Mouse (Mus musculus): ENCODE results near the gene Cbln1. TPM values are rescaled to one million over a fixed set of nuclear protein-coding genes. Genes with fewer than 3 reads are reported as not detected.

Cbln1 gene
- 25.7 and 28.1 TPM in 2 replicates for polyA plus RNA-seq (2015; fragmentation: Nextera tagmentation; extraction: Ambion mirVana)

GRCm38 (mm10) chr8:87472271-87473236, at the start of gene Cbln1:
Cbln1 (minus strand) TSS chr8:87472609.
- H3K4me3 ChIP-seq: peak within 1 kb of the TSS; percentile 64
- H3K4me1 ChIP-seq (replicated peaks): peaks cover 69% of the 10 kb centered on the region
- no peaks in the 10 kb centered on the region for H3K36me3 ChIP-seq
- peak within 1 kb of the TSS; percentile 92 for H3K27ac ChIP-seq (replicated peaks)
- H3K9me3 ChIP-seq: no peaks in the 10 kb centered on the region
- H3K4me2 ChIP-seq: peak within 1 kb of the TSS; percentile 90
- H3K27me3 ChIP-seq: peaks cover 77% of the 10 kb centered on the region
- peak within 1 kb of the TSS; percentile 86 for H3K9ac ChIP-seq
- under 1% methylated on average over 105 of the region's 122 CpGs for WGBS
- peak; percentile 94 for ATAC-seq (ENCODE audit: low read depth)

GRCm38 (mm10) chr8:87517132-87517531, 44.7 kb upstream of the Cbln1 start:
- Histone ChIP-seq H3K36me3 (no peaks in the 10 kb centered on the region), H3K9me3 (no peaks in the 10 kb centered on the region), H3K9ac (no peak overlapping the region), H3K4me3 (no peak overlapping the region), H3K27ac (replicated peaks) (no peak overlapping the region), H3K4me2 (no peak overlapping the region), H3K4me1 (replicated peaks) (peaks cover 16% of the 10 kb centered on the region; the same call in 1 of the 2 replicates), H3K27me3 (no peaks in the 10 kb centered on the region)
- 96% methylated on average over 3 of the region's 3 CpGs for WGBS
- ATAC-seq (ENCODE audit: low read depth): no peak

- no peak for ATAC-seq (ENCODE audit: low read depth)
- Histone ChIP-seq H3K4me3 (no peak overlapping the region), H3K9me3 (no peaks in the 10 kb centered on the region), H3K9ac (no peak overlapping the region), H3K4me1 (replicated peaks) (peaks cover 19% of the 10 kb centered on the region), H3K4me2 (no peak overlapping the region), H3K27ac (replicated peaks) (no peak overlapping the region), H3K27me3 (no peaks in the 10 kb centered on the region), H3K36me3 (no peaks in the 10 kb centered on the region)
- 90% methylated on average over 5 of the region's 5 CpGs for WGBS
Observed at GRCm38 (mm10) chr8:87513796-87514195, 41.4 kb upstream of the Cbln1 start.

GRCm38 (mm10) chr8:87513350-87513749, 40.9 kb upstream of the Cbln1 start:
- Histone ChIP-seq H3K27me3 (no peaks in the 10 kb centered on the region), H3K4me2 (no peak overlapping the region), H3K9ac (no peak overlapping the region), H3K9me3 (no peaks in the 10 kb centered on the region), H3K4me1 (replicated peaks) (peaks cover 19% of the 10 kb centered on the region), H3K36me3 (no peaks in the 10 kb centered on the region), H3K4me3 (no peak overlapping the region), H3K27ac (replicated peaks) (no peak overlapping the region)
- no peak for ATAC-seq (ENCODE audit: low read depth)
- WGBS: 83% methylated on average over 3 of the region's 3 CpGs

GRCm38 (mm10) chr8:87512636-87513035, 40.2 kb upstream of the Cbln1 start:
- no peak for ATAC-seq (ENCODE audit: low read depth)
- WGBS: 80% methylated on average over 6 of the region's 6 CpGs
- H3K4me3 ChIP-seq: no peak overlapping the region
- no peaks in the 10 kb centered on the region for H3K9me3 ChIP-seq
- no peak overlapping the region for H3K9ac ChIP-seq
- no peak overlapping the region for H3K27ac ChIP-seq (replicated peaks)
- H3K4me1 ChIP-seq (replicated peaks): peaks cover 19% of the 10 kb centered on the region
- no peaks in the 10 kb centered on the region for H3K27me3 ChIP-seq
- H3K36me3 ChIP-seq: no peaks in the 10 kb centered on the region
- no peak overlapping the region for H3K4me2 ChIP-seq

GRCm38 (mm10) chr8:87507046-87507445, 34.6 kb upstream of the Cbln1 start:
- Histone ChIP-seq H3K9me3 (no peaks in the 10 kb centered on the region), H3K9ac (no peak overlapping the region), H3K27me3 (no peaks in the 10 kb centered on the region), H3K4me3 (no peak overlapping the region), H3K27ac (replicated peaks) (no peak overlapping the region), H3K4me2 (no peak overlapping the region), H3K4me1 (replicated peaks) (peaks cover 49% of the 10 kb centered on the region), H3K36me3 (no peaks in the 10 kb centered on the region)
- WGBS: 52% methylated on average over 9 of the region's 9 CpGs
- ATAC-seq (ENCODE audit: low read depth): no peak

- 76% methylated on average over 5 of the region's 5 CpGs for WGBS
Observed at GRCm38 (mm10) chr8:87504441-87504840, 32.0 kb upstream of the Cbln1 start.

GRCm38 (mm10) chr8:87502684-87503083, 30.3 kb upstream of the Cbln1 start:
- Histone ChIP-seq H3K9me3 (no peaks in the 10 kb centered on the region), H3K4me2 (no peak overlapping the region), H3K4me1 (replicated peaks) (peaks cover 49% of the 10 kb centered on the region), H3K9ac (no peak overlapping the region), H3K27ac (replicated peaks) (peak overlapping the region; percentile 75), H3K4me3 (no peak overlapping the region), H3K36me3 (no peaks in the 10 kb centered on the region), H3K27me3 (no peaks in the 10 kb centered on the region)
- ATAC-seq (ENCODE audit: low read depth): no peak
- 73% methylated on average over 6 of the region's 6 CpGs for WGBS

More at GRCm38 (mm10) chr8:87504441-87504840, 32.0 kb upstream of the Cbln1 start:
- Histone ChIP-seq H3K9me3 (no peaks in the 10 kb centered on the region), H3K27me3 (no peaks in the 10 kb centered on the region), H3K36me3 (no peaks in the 10 kb centered on the region), H3K4me1 (replicated peaks) (peaks cover 50% of the 10 kb centered on the region), H3K9ac (no peak overlapping the region), H3K4me3 (no peak overlapping the region), H3K27ac (replicated peaks) (peak overlapping the region; percentile 14; the same call in 1 of the 2 replicates), H3K4me2 (no peak overlapping the region)
- no peak for ATAC-seq (ENCODE audit: low read depth)

GRCm38 (mm10) chr8:87497641-87498040, 25.2 kb upstream of the Cbln1 start:
- 85% methylated on average over 6 of the region's 6 CpGs for WGBS
- H3K4me1 ChIP-seq (replicated peaks): peaks cover 9% of the 10 kb centered on the region
- H3K9me3 ChIP-seq: no peaks in the 10 kb centered on the region
- H3K27me3 ChIP-seq: no peaks in the 10 kb centered on the region
- no peaks in the 10 kb centered on the region for H3K36me3 ChIP-seq
- ATAC-seq (ENCODE audit: low read depth): no peak
- H3K27ac ChIP-seq (replicated peaks): no peak overlapping the region
- H3K4me3 ChIP-seq: no peak overlapping the region
- no peak overlapping the region for H3K9ac ChIP-seq
- no peak overlapping the region for H3K4me2 ChIP-seq

- Histone ChIP-seq H3K27me3 (no peaks in the 10 kb centered on the region), H3K36me3 (no peaks in the 10 kb centered on the region), H3K9me3 (no peaks in the 10 kb centered on the region), H3K9ac (no peak overlapping the region), H3K27ac (replicated peaks) (no peak overlapping the region), H3K4me2 (no peak overlapping the region), H3K4me1 (replicated peaks) (0 out of 2 replicates have a peak, but pooled peaks cover 3% of the 10 kb centered on the region), H3K4me3 (no peak overlapping the region)
- ATAC-seq (ENCODE audit: low read depth): no peak
- 92% methylated on average over 7 of the region's 7 CpGs for WGBS
Observed at GRCm38 (mm10) chr8:87496511-87496910, 24.1 kb upstream of the Cbln1 start.

GRCm38 (mm10) chr8:87494862-87495261, 22.5 kb upstream of the Cbln1 start:
- H3K9me3 ChIP-seq: no peaks in the 10 kb centered on the region
- H3K4me1 ChIP-seq (replicated peaks): no peaks in the 10 kb centered on the region; the same call in 1 of the 2 replicates
- no peak overlapping the region for H3K27ac ChIP-seq (replicated peaks)
- no peak overlapping the region for H3K4me2 ChIP-seq
- 86% methylated on average over 9 of the region's 9 CpGs for WGBS
- no peaks in the 10 kb centered on the region for H3K27me3 ChIP-seq
- no peak overlapping the region for H3K4me3 ChIP-seq
- H3K9ac ChIP-seq: no peak overlapping the region
- no peaks in the 10 kb centered on the region for H3K36me3 ChIP-seq
- no peak for ATAC-seq (ENCODE audit: low read depth)

GRCm38 (mm10) chr8:87489841-87490415, 17.5 kb upstream of the Cbln1 start:
- no peak overlapping the region for H3K4me3 ChIP-seq

More at GRCm38 (mm10) chr8:87489841-87490415, 17.5 kb upstream of the Cbln1 start:
- 72% methylated on average over 5 of the region's 5 CpGs for WGBS
- no peaks in the 10 kb centered on the region for H3K36me3 ChIP-seq
- H3K27ac ChIP-seq (replicated peaks): no peak overlapping the region
- no peaks in the 10 kb centered on the region for H3K9me3 ChIP-seq
- H3K27me3 ChIP-seq: no peaks in the 10 kb centered on the region
- H3K4me1 ChIP-seq (replicated peaks): no peaks in the 10 kb centered on the region; the same call in 1 of the 2 replicates
- no peak overlapping the region for H3K4me2 ChIP-seq
- no peak overlapping the region for H3K9ac ChIP-seq
- ATAC-seq (ENCODE audit: low read depth): no peak

Data from neural tube, embryonic 13.5 days (tissue).